ENCODE assay signal across 17 mouse cellular contexts in genomic region chr9:29357796-29358195, GRCm38 (mm10).
A peak's percentile ranks its signal among the peaks of the same experiment; 100 is the strongest.
DNase-seq lines count a peak whose midpoint lies in the region; ATAC-seq and TF ChIP-seq lines count a peak whose summit lies in the region.
"Had no signal": no experiment of that assay in that cellular context is flagged by ENCODE, and none has a peak within 500 bp of the region (broad histone marks: within the 10 kb centered on the region; RNA-seq: fewer than 3 reads in every experiment).

No protein-coding gene starts in this region.

- H3K27ac ChIP-seq in layer of hippocampus, adult 2 months: no peak overlapping the region
- no peak overlapping the region for H3K27ac ChIP-seq in cerebellum, adult 2 months (ENCODE audit: insufficient read depth, low read length)
- no peak overlapping the region for H3K27ac ChIP-seq in limb, embryonic 10.5 days
- H3K27ac ChIP-seq: embryonic facial prominence, embryonic 13.5 days; forebrain, embryonic 13.5 days; hindbrain, embryonic 10.5 days; hindbrain, embryonic 14.5 days had no signal

- H3K4me3 ChIP-seq in layer of hippocampus, adult 2 months: no peak overlapping the region
- H3K4me3 ChIP-seq in cerebellum, adult 2 months (replicated peaks; ENCODE audit: insufficient read depth, low read depth, low read length): no peak overlapping the region
- H3K4me3 ChIP-seq in limb, embryonic 10.5 days: no peak overlapping the region
- H3K4me3 ChIP-seq: embryonic facial prominence, embryonic 13.5 days; forebrain, embryonic 13.5 days; heart, embryonic 12.5 days; hindbrain, embryonic 10.5 days had no signal

- TF ChIP-seq CTCF in layer of hippocampus, adult 2 months (conservative IDR thresholded peaks at IDR 0.05): peak; percentile 44
- peak; percentile 42; the same call in 1 of the 2 replicates for TF ChIP-seq CTCF in cerebellum, adult 2 months (IDR thresholded peaks at IDR 0.05; ENCODE audit: borderline replicate concordance, insufficient read depth, low read depth, low read length)

- H3K9me3 ChIP-seq in limb, embryonic 10.5 days (replicated peaks): no peaks in the 10 kb centered on the region
- H3K9me3 ChIP-seq: embryonic facial prominence, embryonic 13.5 days; forebrain, embryonic 13.5 days; heart, embryonic 12.5 days; hindbrain, embryonic 10.5 days had no signal

- no peak for DNase-seq in layer of hippocampus, adult 2 months (ENCODE audit: low spot score in 2 of 2)
- DNase-seq in layer of hippocampus, postnatal 36 days: no peak
- peak; percentile 64 to 79 for DNase-seq in cerebellum, adult 2 months
- DNase-seq in cerebellum, postnatal 10 days: peak; percentile 32 to 34
- DNase-seq in limb, embryonic 10.5 days (ENCODE audit: low spot score): no peak
- no peak for DNase-seq in left cerebral cortex, adult 9 months (ENCODE audit: low spot score in 2 of 2)
- DNase-seq: forebrain, postnatal 0 days; gastrocnemius, postnatal 25 days; kidney, adult 2 months had no signal

- ATAC-seq in megakaryocyte, adult 5-6 weeks (ENCODE audit: poor library complexity, severe bottlenecking): no peak
- ATAC-seq: forebrain, embryonic 13.5 days; forebrain, postnatal 0 days; intestine, embryonic 16.5 days had no signal

- peaks cover 24% of the 10 kb centered on the region for H3K4me1 ChIP-seq in cerebellum, adult 2 months (ENCODE audit: control insufficient read depth, insufficient read depth, low read length)
- peaks cover 13% of the 10 kb centered on the region for H3K4me1 ChIP-seq in limb, embryonic 10.5 days
- H3K4me1 ChIP-seq: embryonic facial prominence, embryonic 13.5 days; forebrain, embryonic 13.5 days; heart, embryonic 12.5 days had no signal

- no peak for TF ChIP-seq POLR2A in cerebellum, adult 2 months (IDR thresholded peaks at IDR 0.05; ENCODE audit: borderline replicate concordance, insufficient read depth, low read length)

- H3K36me3 ChIP-seq in limb, embryonic 10.5 days: no peaks in the 10 kb centered on the region
- H3K36me3 ChIP-seq: embryonic facial prominence, embryonic 13.5 days; heart, embryonic 12.5 days; hindbrain, embryonic 10.5 days had no signal

- H3K27me3 ChIP-seq in cerebellum, adult 2 months (ENCODE audit: control insufficient read depth, insufficient read depth, low read length): no peaks in the 10 kb centered on the region
- H3K27me3 ChIP-seq in limb, embryonic 10.5 days (ENCODE audit: low read depth, poor library complexity, severe bottlenecking): peaks cover 64% of the 10 kb centered on the region; the same call in 1 of the 2 replicates
- H3K27me3 ChIP-seq: CH12.LX; embryonic facial prominence, embryonic 13.5 days; forebrain, embryonic 13.5 days; heart, embryonic 12.5 days had no signal

- WGBS in cerebellum, adult 2 months: 28% methylated on average over 4 of the region's 4 CpGs
- 85% methylated on average over 4 of the region's 4 CpGs for WGBS in limb, embryonic 10.5 days

Comparison
In these comparisons a context has a peak if more than half of its experiments do, and no peak if none do; other contexts are left out.
1. DNase-seq: peak in cerebellum, adult 2 months (2 of 2) and cerebellum, postnatal 10 days (2 of 2); none in layer of hippocampus, adult 2 months (0 of 2), layer of hippocampus, postnatal 36 days (0 of 2), limb, embryonic 10.5 days (single experiment) and left cerebral cortex, adult 9 months (0 of 2).